Mouse (Mus musculus) forebrain, postnatal 0 days (tissue): ENCODE measurements around the gene Pcnx. TPM values are rescaled to one million over a fixed set of nuclear protein-coding genes. Genes with fewer than 3 reads are reported as not detected.
A peak's percentile ranks its signal among the peaks of the same experiment; 100 is the strongest.

Source experiments
- ATAC-seq: fragments of 200-750 bp; cut with Nextera tagmentation; 2 replicates; pipeline ENCODE4 v1.8.0; 2017; ENCODE audit warnings: mild to moderate bottlenecking, moderate library complexity
- DNase-seq: peaks from one replicate; pipeline ENCODE4 v3.0.0-alpha.2; 2015
- H3K27ac ChIP-seq: fragments of 300-500 bp; sonication (generic); 2 replicates; pipeline ENCODE4 v1.5.1; 2014; ENCODE audit warnings: low read depth, mild to moderate bottlenecking, antibody characterized with exemption, low read length, moderate library complexity, mixed read lengths
- H3K27me3 ChIP-seq: fragments of 300-500 bp; sonication (generic); 2 replicates; pipeline ENCODE4 v1.6.1; 2014; ENCODE audit warnings: mild to moderate bottlenecking, low read length, mixed read lengths; ENCODE audit not compliant: insufficient read depth
- H3K36me3 ChIP-seq: fragments of 300-500 bp; sonication (generic); 2 replicates; pipeline ENCODE4 v1.6.1; 2014; ENCODE audit warnings: mild to moderate bottlenecking, moderate library complexity; ENCODE audit not compliant: insufficient read depth
- H3K4me1 ChIP-seq: fragments of 300-500 bp; sonication (generic); 2 replicates; pipeline ENCODE4 v1.6.1; 2014; ENCODE audit warnings: antibody characterized with exemption; ENCODE audit not compliant: insufficient read depth
- H3K4me2 ChIP-seq: fragments of 300-500 bp; sonication (generic); 2 replicates; pipeline ENCODE4 v1.6.1; 2014; ENCODE audit warnings: low read depth, mild to moderate bottlenecking, moderate library complexity
- H3K4me3 ChIP-seq: fragments of 300-500 bp; sonication (generic); 2 replicates; pipeline ENCODE4 v1.5.1; 2014; ENCODE audit warnings: low read depth, low read length, mixed read lengths
- H3K9ac ChIP-seq: fragments of 300-500 bp; sonication (generic); 2 replicates; pipeline ENCODE4 v1.6.1; 2014; ENCODE audit warnings: mild to moderate bottlenecking
- H3K9me3 ChIP-seq: fragments of 300-500 bp; sonication (generic); 2 replicates; pipeline ENCODE4 v1.6.1; 2016; ENCODE audit warnings: low read length
- CTCF ChIP-seq: sonication (generic); IDR thresholded peaks from 2 replicates; pipeline ENCODE4 v1.5.1; 2016; ENCODE audit warnings: antibody characterized with exemption, control low read depth, low read depth
- WGBS: fragments of 180-500 bp; shearing (Covaris S2); extraction: QIAGEN DNeasy Blood & Tissue Kit; methylation state at CpG from one replicate; pipeline ENCODE4 v1.1.7; 2014; 5-methylcytosine and 5-hydroxymethylcytosine counted together
- polyA plus RNA-seq: library from polyadenylated mRNA; unstranded; fragments of >200 nt; fragmentation: Nextera tagmentation; extraction: Ambion mirVana; gene quantifications from 2 replicates; pipeline ENCODE4 v1.2.1, GENCODE M21; 2015
- total RNA-seq: library from RNA; depleted of rRNA; stranded (reverse); fragments of >200 nt; gene quantifications from 2 replicates; pipeline ENCODE4 v1.2.3, GENCODE M21; 2014

Gene Pcnx
- total and polyA plus RNA-seq, 2 experiments from 2014 or later: 6.3 to 37.6 TPM

GRCm38 (mm10) chr12:81974806-81975205, 115.0 kb downstream of the Pcnx start:
- peak; percentile 66 for TF ChIP-seq CTCF
- Histone ChIP-seq H3K9ac (no peak overlapping the region), H3K9me3 (no peaks in the 10 kb centered on the region), H3K36me3 (peaks cover 63% of the 10 kb centered on the region), H3K4me3 (no peak overlapping the region), H3K27me3 (no peaks in the 10 kb centered on the region), H3K27ac (no peak overlapping the region), H3K4me2 (no peak overlapping the region), H3K4me1 (no peaks in the 10 kb centered on the region)
- WGBS: 54% methylated on average over 2 of the region's 2 CpGs
- DNase-seq: peak; percentile 47
- peak; percentile 64 for ATAC-seq

GRCm38 (mm10) chr12:81977346-81977745, 117.5 kb downstream of the Pcnx start:
- no peaks in the 10 kb centered on the region for H3K4me1 ChIP-seq
- no peak overlapping the region for H3K27ac ChIP-seq
- no peak overlapping the region for H3K4me3 ChIP-seq
- no peak for DNase-seq
- H3K9ac ChIP-seq: no peak overlapping the region
- no peak overlapping the region for H3K4me2 ChIP-seq
- no peak for ATAC-seq
- H3K27me3 ChIP-seq: no peaks in the 10 kb centered on the region
- H3K9me3 ChIP-seq: no peaks in the 10 kb centered on the region
- H3K36me3 ChIP-seq: peaks cover 73% of the 10 kb centered on the region
- peak; percentile 15; the same call in 1 of the 2 replicates for TF ChIP-seq CTCF
- WGBS: 74% methylated on average over 4 of the region's 4 CpGs

- H3K9me3 ChIP-seq: no peaks in the 10 kb centered on the region
- peaks cover 78% of the 10 kb centered on the region for H3K36me3 ChIP-seq
- no peak for TF ChIP-seq CTCF
- H3K27ac ChIP-seq: no peak overlapping the region
- H3K4me2 ChIP-seq: no peak overlapping the region
- no peak for DNase-seq
- WGBS: 92% methylated on average over 2 of the region's 2 CpGs
- H3K9ac ChIP-seq: no peak overlapping the region
- ATAC-seq: no peak
- no peaks in the 10 kb centered on the region for H3K4me1 ChIP-seq
- no peaks in the 10 kb centered on the region for H3K27me3 ChIP-seq
- no peak overlapping the region for H3K4me3 ChIP-seq
Observed at GRCm38 (mm10) chr12:81979312-81979711, 119.5 kb downstream of the Pcnx start.

- no peak overlapping the region for H3K27ac ChIP-seq
- no peaks in the 10 kb centered on the region for H3K27me3 ChIP-seq
- WGBS: 93% methylated on average over 4 of the region's 4 CpGs
- H3K4me1 ChIP-seq: no peaks in the 10 kb centered on the region
- no peak for TF ChIP-seq CTCF
- H3K36me3 ChIP-seq: peaks cover 72% of the 10 kb centered on the region
- ATAC-seq (no peak), DNase-seq (no peak)
- H3K9ac ChIP-seq: no peak overlapping the region
- no peaks in the 10 kb centered on the region for H3K9me3 ChIP-seq
- H3K4me3 ChIP-seq: no peak overlapping the region
- no peak overlapping the region for H3K4me2 ChIP-seq
Observed at GRCm38 (mm10) chr12:81992106-81992505, 132.3 kb downstream of the Pcnx start.

- Histone ChIP-seq H3K36me3 (peaks cover 64% of the 10 kb centered on the region), H3K27ac (no peak overlapping the region), H3K4me2 (no peak overlapping the region), H3K9ac (no peak overlapping the region), H3K9me3 (no peaks in the 10 kb centered on the region), H3K4me1 (no peaks in the 10 kb centered on the region), H3K4me3 (no peak overlapping the region), H3K27me3 (no peaks in the 10 kb centered on the region)
- TF ChIP-seq CTCF: no peak
- no peak for ATAC-seq
- WGBS: 91% methylated on average over 6 of the region's 6 CpGs
- no peak for DNase-seq
Observed at GRCm38 (mm10) chr12:81992996-81993395, 133.2 kb downstream of the Pcnx start.

GRCm38 (mm10) chr12:81994911-81995667, 135.3 kb downstream of the Pcnx start:
- no peak for TF ChIP-seq CTCF

GRCm38 (mm10) chr12:81996679-81997362, 137.0 kb downstream of the Pcnx start:
- no peak for TF ChIP-seq CTCF
- Histone ChIP-seq H3K27me3 (no peaks in the 10 kb centered on the region), H3K36me3 (peaks cover 41% of the 10 kb centered on the region), H3K27ac (no peak overlapping the region), H3K9me3 (no peaks in the 10 kb centered on the region), H3K4me3 (no peak overlapping the region), H3K4me2 (no peak overlapping the region), H3K4me1 (no peaks in the 10 kb centered on the region), H3K9ac (no peak overlapping the region)
- DNase-seq (no peak), ATAC-seq (no peak)
- WGBS: 85% methylated on average over 14 of the region's 14 CpGs

More at GRCm38 (mm10) chr12:81994911-81995667, 135.3 kb downstream of the Pcnx start:
- no peaks in the 10 kb centered on the region for H3K9me3 ChIP-seq
- H3K27ac ChIP-seq: no peak overlapping the region
- no peak overlapping the region for H3K4me3 ChIP-seq
- ATAC-seq (no peak), DNase-seq (no peak)
- H3K36me3 ChIP-seq: peaks cover 56% of the 10 kb centered on the region
- H3K9ac ChIP-seq: no peak overlapping the region
- no peak overlapping the region for H3K4me2 ChIP-seq
- no peaks in the 10 kb centered on the region for H3K4me1 ChIP-seq
- no peaks in the 10 kb centered on the region for H3K27me3 ChIP-seq
- 92% methylated on average over 20 of the region's 20 CpGs for WGBS
